Mouse (Mus musculus): ENCODE measurements at regions not wholly inside any gene's neighbourhood (a gene's known extent, or its start where the extent isn't known, plus 50 kb on each side); places are given as distances from the start of the nearest gene placed in this dataset.

GRCm38 (mm10) chr9:33350258-33350657 lies 714.2 kb downstream of the Ets1 start:
- TF ChIP-seq GATA1 (IDR thresholded peaks at IDR 0.05; ENCODE audit: borderline replicate concordance, low read length) (no peak), FLI1 (IDR thresholded peaks at IDR 0.05; ENCODE audit: low read length) (no peak)
